Mouse (Mus musculus): ENCODE data around the gene Kat14.

DNA sequence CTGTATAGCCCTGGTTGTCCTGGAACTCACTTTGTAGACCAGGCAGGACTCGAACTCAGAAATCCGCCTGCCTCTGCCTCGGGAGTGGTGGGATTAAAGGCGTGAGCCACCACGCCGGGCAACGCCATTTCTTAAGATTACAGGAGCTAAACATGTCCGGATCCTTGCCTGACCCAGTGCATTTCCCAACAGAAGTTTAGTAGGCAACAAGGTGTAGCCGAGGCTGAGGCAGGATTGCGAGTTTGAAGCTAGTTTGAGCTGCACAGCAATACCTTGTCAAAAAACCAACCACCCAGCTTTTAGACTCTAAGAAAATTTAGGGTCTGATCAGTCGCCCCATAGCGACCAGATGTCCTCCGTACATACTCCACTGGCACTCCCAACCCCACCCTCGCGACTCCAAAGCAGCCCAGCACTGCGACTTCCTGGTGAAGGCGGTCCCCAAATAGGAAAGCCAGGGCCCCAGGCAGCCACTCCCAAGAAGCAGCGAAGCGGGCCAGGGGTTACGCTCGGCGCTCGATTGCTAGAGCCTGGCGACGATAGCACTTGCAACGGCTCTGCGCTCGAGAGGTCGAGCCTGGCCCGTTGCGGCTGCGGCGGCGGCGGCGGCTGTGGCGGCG lies at the start of gene Kat14, which contains the start of gene Pet117:
- TF ChIP-seq CTCF (IDR thresholded peaks at IDR 0.05; ENCODE audit: low read depth): 0 out of 2 replicates have a peak, but pooled peaks have one; percentile 6
- no peak for TF ChIP-seq EP300 (IDR thresholded peaks at IDR 0.05; ENCODE audit: low read depth)

Data from liver, embryonic 14.5 days (tissue).